ENCODE assay signal across 23 mouse cellular contexts in genomic region chr5:103729225-103729624, GRCm38 (mm10).
"Had no signal": no experiment of that assay in that cellular context is flagged by ENCODE, and none has a peak within 500 bp of the region (broad histone marks: within the 10 kb centered on the region; RNA-seq: fewer than 3 reads in every experiment).

No protein-coding gene starts in this region.

- H3K27ac ChIP-seq: heart, adult 2 months; heart, embryonic 13.5 days; heart, embryonic 15.5 days; hindbrain, embryonic 13.5 days; hindbrain, embryonic 15.5 days; hindbrain, postnatal 0 days; kidney, embryonic 15.5 days; kidney, postnatal 0 days; limb, embryonic 13.5 days; limb, embryonic 15.5 days had no signal

- DNase-seq: gastrocnemius, postnatal 14 days; gastrocnemius, postnatal 36 days; heart, adult 11 months; heart, adult 2 months; heart, postnatal 14 days; heart, postnatal 36 days; kidney, adult 11 months; kidney, adult 2 months; kidney, adult 9 months; kidney, postnatal 14 days; kidney, postnatal 36 days; layer of hippocampus, adult 9-11 months; layer of hippocampus, postnatal 36 days; left cerebral cortex, postnatal 4 days had no signal

- H3K4me1 ChIP-seq: heart, embryonic 13.5 days; heart, embryonic 15.5 days; hindbrain, embryonic 15.5 days; limb, embryonic 15.5 days had no signal

- H3K4me3 ChIP-seq: heart, adult 2 months; heart, embryonic 13.5 days; heart, embryonic 15.5 days; hindbrain, embryonic 13.5 days; hindbrain, embryonic 15.5 days; kidney, embryonic 15.5 days; limb, embryonic 13.5 days; limb, embryonic 15.5 days had no signal

- H3K27me3 ChIP-seq: heart, embryonic 15.5 days; hindbrain, embryonic 13.5 days; hindbrain, embryonic 15.5 days; limb, embryonic 13.5 days; limb, embryonic 15.5 days had no signal

- H3K36me3 ChIP-seq: heart, embryonic 13.5 days; heart, embryonic 15.5 days; hindbrain, embryonic 13.5 days; hindbrain, embryonic 15.5 days; kidney, embryonic 15.5 days; limb, embryonic 13.5 days; limb, embryonic 15.5 days had no signal
